Mouse (Mus musculus) heart, embryonic 10.5 days (tissue): ENCODE results near the gene Krt26. TPM values are rescaled to one million over a fixed set of nuclear protein-coding genes. Genes with fewer than 3 reads are reported as not detected.

Experiments
- DNase-seq: peaks from one replicate; pipeline ENCODE4 v3.0.0-alpha.2; 2017; ENCODE audit warnings: low spot score
- H3K27ac ChIP-seq: fragments of 300-500 bp; sonication (generic); 2 replicates; pipeline ENCODE4 v1.5.1; 2016; ENCODE audit warnings: mild to moderate bottlenecking
- H3K27me3 ChIP-seq: fragments of 300-500 bp; sonication (generic); 2 replicates; pipeline ENCODE4 v1.6.1; 2016; ENCODE audit warnings: mild to moderate bottlenecking; ENCODE audit not compliant: poor library complexity, insufficient read depth, severe bottlenecking
- H3K36me3 ChIP-seq: fragments of 300-500 bp; sonication (generic); 2 replicates; pipeline ENCODE4 v1.6.1; 2016; ENCODE audit warnings: mild to moderate bottlenecking, moderate library complexity
- H3K4me1 ChIP-seq: fragments of 300-500 bp; sonication (generic); 2 replicates; pipeline ENCODE4 v1.6.1; 2016; ENCODE audit warnings: mild to moderate bottlenecking
- H3K4me3 ChIP-seq: fragments of 300-500 bp; sonication (generic); 2 replicates; pipeline ENCODE4 v1.5.1; 2016; ENCODE audit warnings: mild to moderate bottlenecking, moderate library complexity
- H3K9me3 ChIP-seq: fragments of 300-500 bp; sonication (generic); 2 replicates; pipeline ENCODE4 v1.6.1; 2016; ENCODE audit warnings: mild to moderate bottlenecking, moderate library complexity
- WGBS: fragments of 180-500 bp; shearing (Covaris S2); methylation state at CpG from one replicate; pipeline ENCODE4 v1.1.7; 2016; 5-methylcytosine and 5-hydroxymethylcytosine counted together
- polyA plus RNA-seq: library from polyadenylated mRNA; unstranded; fragments of >200 nt; fragmentation: Nextera tagmentation; extraction: Ambion mirVana; gene quantifications from 2 replicates; pipeline ENCODE4 v1.2.1, GENCODE M21; 2016

Gene Krt26
- polyA plus RNA-seq, 1 experiment from 2014 or later: not detected

GRCm38 (mm10) chr11:99322851-99323250 is 14.9 kb downstream of the Krt26 start, which contains the start of gene Krt25:
Gene Krt25, minus strand, starts transcription at chr11:99322951.
- no peaks in the 10 kb centered on the region for H3K27me3 ChIP-seq
- H3K4me1 ChIP-seq: no peaks in the 10 kb centered on the region
- 89% methylated on average over 11 of the region's 11 CpGs for WGBS
- no peak within 1 kb of the TSS for H3K27ac ChIP-seq
- H3K4me3 ChIP-seq: no peak within 1 kb of the TSS
- H3K36me3 ChIP-seq: no peaks in the 10 kb centered on the region
- H3K9me3 ChIP-seq: no peaks in the 10 kb centered on the region
- DNase-seq: no peak

- WGBS: 80% methylated on average over 14 of the region's 14 CpGs
- H3K4me1 ChIP-seq: no peaks in the 10 kb centered on the region
Measured at GRCm38 (mm10) chr11:99321094-99321493, 16.7 kb downstream of the Krt26 start.

GRCm38 (mm10) chr11:99319127-99319526 is 18.6 kb downstream of the Krt26 start:
- Histone ChIP-seq H3K4me1 (no peaks in the 10 kb centered on the region), H3K4me3 (no peak overlapping the region), H3K9me3 (no peaks in the 10 kb centered on the region), H3K36me3 (no peaks in the 10 kb centered on the region), H3K27me3 (no peaks in the 10 kb centered on the region), H3K27ac (no peak overlapping the region)
- DNase-seq: no peak
- 71% methylated on average over 9 of the region's 9 CpGs for WGBS

More at GRCm38 (mm10) chr11:99321094-99321493, 16.7 kb downstream of the Krt26 start:
- no peak for DNase-seq
- H3K4me3 ChIP-seq: no peak overlapping the region
- H3K27me3 ChIP-seq: no peaks in the 10 kb centered on the region
- H3K9me3 ChIP-seq: no peaks in the 10 kb centered on the region
- no peak overlapping the region for H3K27ac ChIP-seq
- no peaks in the 10 kb centered on the region for H3K36me3 ChIP-seq

GRCm38 (mm10) chr11:99316543-99316942 is 21.2 kb downstream of the Krt26 start:
- H3K36me3 ChIP-seq: no peaks in the 10 kb centered on the region
- no peak overlapping the region for H3K27ac ChIP-seq
- H3K4me1 ChIP-seq: no peaks in the 10 kb centered on the region
- 73% methylated on average over 8 of the region's 8 CpGs for WGBS
- H3K4me3 ChIP-seq: no peak overlapping the region
- H3K9me3 ChIP-seq: no peaks in the 10 kb centered on the region
- no peaks in the 10 kb centered on the region for H3K27me3 ChIP-seq
- DNase-seq: no peak

GRCm38 (mm10) chr11:99314594-99314993 is 23.2 kb downstream of the Krt26 start:
- Histone ChIP-seq H3K4me1 (no peaks in the 10 kb centered on the region), H3K4me3 (no peak overlapping the region), H3K27ac (no peak overlapping the region), H3K9me3 (no peaks in the 10 kb centered on the region), H3K27me3 (no peaks in the 10 kb centered on the region), H3K36me3 (no peaks in the 10 kb centered on the region)
- DNase-seq: no peak
- WGBS: 81% methylated on average over 2 of the region's 2 CpGs

GRCm38 (mm10) chr11:99310882-99311281 is 26.9 kb downstream of the Krt26 start:
- DNase-seq: no peak
- Histone ChIP-seq H3K4me3 (no peak overlapping the region), H3K27me3 (no peaks in the 10 kb centered on the region), H3K4me1 (no peaks in the 10 kb centered on the region), H3K27ac (no peak overlapping the region), H3K36me3 (no peaks in the 10 kb centered on the region), H3K9me3 (no peaks in the 10 kb centered on the region)
- WGBS: 76% methylated on average over 1 of the region's 1 CpGs

GRCm38 (mm10) chr11:99307579-99307978 is 30.2 kb downstream of the Krt26 start:
- H3K27ac ChIP-seq: no peak overlapping the region
- H3K4me1 ChIP-seq: no peaks in the 10 kb centered on the region
- H3K9me3 ChIP-seq: no peaks in the 10 kb centered on the region
- no peaks in the 10 kb centered on the region for H3K36me3 ChIP-seq
- H3K4me3 ChIP-seq: no peak overlapping the region
- no peak for DNase-seq
- H3K27me3 ChIP-seq: no peaks in the 10 kb centered on the region
- WGBS: 31% methylated on average over 2 of the region's 2 CpGs

- Histone ChIP-seq H3K4me1 (no peaks in the 10 kb centered on the region), H3K36me3 (no peaks in the 10 kb centered on the region), H3K27ac (no peak overlapping the region), H3K4me3 (no peak overlapping the region), H3K9me3 (no peaks in the 10 kb centered on the region), H3K27me3 (peaks cover 5% of the 10 kb centered on the region; the same call in 1 of the 2 replicates)
- 54% methylated on average over 5 of the region's 5 CpGs for WGBS
- DNase-seq: no peak
Measured at GRCm38 (mm10) chr11:99295039-99295438, 42.7 kb downstream of the Krt26 start.

- no peaks in the 10 kb centered on the region for H3K9me3 ChIP-seq
- no peaks in the 10 kb centered on the region for H3K36me3 ChIP-seq
- no peak overlapping the region for H3K27ac ChIP-seq
- WGBS: 54% methylated on average over 5 of the region's 5 CpGs
- no peaks in the 10 kb centered on the region for H3K4me1 ChIP-seq
- H3K4me3 ChIP-seq: no peak overlapping the region
- H3K27me3 ChIP-seq: peaks cover 5% of the 10 kb centered on the region; the same call in 1 of the 2 replicates
- DNase-seq: no peak
Measured at GRCm38 (mm10) chr11:99292846-99293245, 44.9 kb downstream of the Krt26 start.

- no peak within 1 kb of the TSS for H3K27ac ChIP-seq
- peaks cover 8% of the 10 kb centered on the region; the same call in 1 of the 2 replicates for H3K4me1 ChIP-seq
- no peak within 1 kb of the TSS for H3K4me3 ChIP-seq
- H3K27me3 ChIP-seq: peaks cover 10% of the 10 kb centered on the region
- no peaks in the 10 kb centered on the region for H3K36me3 ChIP-seq
- WGBS: 34% methylated on average over 11 of the region's 11 CpGs
- H3K9me3 ChIP-seq: no peaks in the 10 kb centered on the region
- DNase-seq: no peak
Measured at GRCm38 (mm10) chr11:99284833-99285312, 52.9 kb downstream of the Krt26 start, which contains the start of gene Krt24. Gene Krt24, minus strand, starts transcription at chr11:99285262.

- no peaks in the 10 kb centered on the region for H3K9me3 ChIP-seq
- 82% methylated on average over 5 of the region's 5 CpGs for WGBS
- DNase-seq: no peak
Measured at GRCm38 (mm10) chr11:99284011-99284410, 53.8 kb downstream of the Krt26 start.

GRCm38 (mm10) chr11:99283334-99283733 is 54.4 kb downstream of the Krt26 start:
- DNase-seq: no peak
- Histone ChIP-seq H3K27ac (no peak overlapping the region), H3K27me3 (peaks cover 10% of the 10 kb centered on the region), H3K9me3 (no peaks in the 10 kb centered on the region), H3K36me3 (no peaks in the 10 kb centered on the region), H3K4me1 (peaks cover 8% of the 10 kb centered on the region; the same call in 1 of the 2 replicates), H3K4me3 (no peak overlapping the region)
- WGBS: 50% methylated on average over 4 of the region's 4 CpGs

More at GRCm38 (mm10) chr11:99284011-99284410, 53.8 kb downstream of the Krt26 start:
- peaks cover 8% of the 10 kb centered on the region; the same call in 1 of the 2 replicates for H3K4me1 ChIP-seq
- no peaks in the 10 kb centered on the region for H3K36me3 ChIP-seq
- H3K27ac ChIP-seq: no peak overlapping the region
- no peak overlapping the region for H3K4me3 ChIP-seq
- H3K27me3 ChIP-seq: peaks cover 10% of the 10 kb centered on the region

- no peaks in the 10 kb centered on the region for H3K9me3 ChIP-seq
- H3K4me3 ChIP-seq: no peak overlapping the region
- no peaks in the 10 kb centered on the region for H3K36me3 ChIP-seq
- H3K27ac ChIP-seq: no peak overlapping the region
- WGBS: 58% methylated on average over 9 of the region's 9 CpGs
- no peak for DNase-seq
- H3K27me3 ChIP-seq: peaks cover 10% of the 10 kb centered on the region
- peaks cover 8% of the 10 kb centered on the region; the same call in 1 of the 2 replicates for H3K4me1 ChIP-seq
Measured at GRCm38 (mm10) chr11:99281116-99281515, 56.6 kb downstream of the Krt26 start.

- no peak for DNase-seq
- Histone ChIP-seq H3K27ac (no peak overlapping the region), H3K9me3 (no peaks in the 10 kb centered on the region), H3K4me1 (peaks cover 15% of the 10 kb centered on the region; the same call in 1 of the 2 replicates), H3K36me3 (no peaks in the 10 kb centered on the region), H3K4me3 (no peak overlapping the region), H3K27me3 (peaks cover 9% of the 10 kb centered on the region)
- 81% methylated on average over 5 of the region's 5 CpGs for WGBS
Measured at GRCm38 (mm10) chr11:99279986-99280385, 57.8 kb downstream of the Krt26 start.
